Mouse (Mus musculus): ENCODE results near the gene Syk. TPM values are rescaled to one million over a fixed set of nuclear protein-coding genes. Genes with fewer than 3 reads are reported as not detected.

Gene Syk
- polyA plus RNA-seq, 1 experiment from 2014 or later: 6.3 TPM

GRCm38 (mm10) chr13:52603704-52604349 lies 20.9 kb downstream of the Syk start:
- H3K36me3 ChIP-seq: no peaks in the 10 kb centered on the region
- ATAC-seq (ENCODE audit: extremely low read depth, insufficient number of reproducible peaks, low FRiP score, low TSS enrichment): no peak

GRCm38 (mm10) chr13:52605006-52605405 lies 22.0 kb downstream of the Syk start:
- H3K9ac ChIP-seq: no peak overlapping the region
- no peak overlapping the region for H3K27ac ChIP-seq (replicated peaks)
- no peak overlapping the region for H3K4me3 ChIP-seq
- no peaks in the 10 kb centered on the region for H3K27me3 ChIP-seq (replicated peaks)
- H3K4me2 ChIP-seq: no peak overlapping the region
- H3K36me3 ChIP-seq: no peaks in the 10 kb centered on the region
- H3K4me1 ChIP-seq: peaks cover 16% of the 10 kb centered on the region
- ATAC-seq (ENCODE audit: extremely low read depth, insufficient number of reproducible peaks, low FRiP score, low TSS enrichment): no peak
- H3K9me3 ChIP-seq: no peaks in the 10 kb centered on the region
- WGBS: 81% methylated on average over 3 of the region's 3 CpGs

More at GRCm38 (mm10) chr13:52603704-52604349, 20.9 kb downstream of the Syk start:
- 76% methylated on average over 6 of the region's 6 CpGs for WGBS
- Histone ChIP-seq H3K27ac (replicated peaks) (no peak overlapping the region), H3K27me3 (replicated peaks) (no peaks in the 10 kb centered on the region), H3K4me1 (peaks cover 16% of the 10 kb centered on the region), H3K4me3 (no peak overlapping the region), H3K9ac (no peak overlapping the region), H3K4me2 (no peak overlapping the region), H3K9me3 (no peaks in the 10 kb centered on the region)

- no peaks in the 10 kb centered on the region for H3K27me3 ChIP-seq (replicated peaks)
- 0 out of 2 replicates have a peak, but pooled peaks cover under 1% of the 10 kb centered on the region for H3K36me3 ChIP-seq
- H3K9me3 ChIP-seq: no peaks in the 10 kb centered on the region
- H3K9ac ChIP-seq: no peak overlapping the region
- no peak overlapping the region for H3K4me3 ChIP-seq
- no peak overlapping the region for H3K27ac ChIP-seq (replicated peaks)
- no peak for ATAC-seq (ENCODE audit: extremely low read depth, insufficient number of reproducible peaks, low FRiP score, low TSS enrichment)
- peaks cover 16% of the 10 kb centered on the region for H3K4me1 ChIP-seq
- no peak overlapping the region for H3K4me2 ChIP-seq
- 73% methylated on average over 4 of the region's 4 CpGs for WGBS
Observed at GRCm38 (mm10) chr13:52605911-52606310, 22.9 kb downstream of the Syk start.

GRCm38 (mm10) chr13:52606656-52607275 lies 23.8 kb downstream of the Syk start:
- no peak overlapping the region for H3K4me2 ChIP-seq
- H3K4me3 ChIP-seq: no peak overlapping the region
- ATAC-seq (ENCODE audit: extremely low read depth, insufficient number of reproducible peaks, low FRiP score, low TSS enrichment): no peak
- H3K27ac ChIP-seq (replicated peaks): no peak overlapping the region
- WGBS: 69% methylated on average over 3 of the region's 3 CpGs
- no peaks in the 10 kb centered on the region for H3K9me3 ChIP-seq
- H3K27me3 ChIP-seq (replicated peaks): no peaks in the 10 kb centered on the region
- H3K4me1 ChIP-seq: peaks cover 16% of the 10 kb centered on the region
- no peak overlapping the region for H3K9ac ChIP-seq
- peaks cover 9% of the 10 kb centered on the region; the same call in 1 of the 2 replicates for H3K36me3 ChIP-seq

- Histone ChIP-seq H3K4me2 (no peak overlapping the region), H3K36me3 (peaks cover 19% of the 10 kb centered on the region), H3K4me3 (no peak overlapping the region), H3K27me3 (replicated peaks) (no peaks in the 10 kb centered on the region), H3K27ac (replicated peaks) (no peak overlapping the region), H3K4me1 (peaks cover 7% of the 10 kb centered on the region), H3K9me3 (no peaks in the 10 kb centered on the region), H3K9ac (no peak overlapping the region)
- ATAC-seq (ENCODE audit: extremely low read depth, insufficient number of reproducible peaks, low FRiP score, low TSS enrichment): no peak
- 89% methylated on average over 1 of the region's 1 CpGs for WGBS
Observed at GRCm38 (mm10) chr13:52607964-52608363, 25.0 kb downstream of the Syk start.

- H3K9ac ChIP-seq: no peak overlapping the region
- H3K27me3 ChIP-seq (replicated peaks): no peaks in the 10 kb centered on the region
- H3K4me3 ChIP-seq: no peak overlapping the region
- 87% methylated on average over 7 of the region's 7 CpGs for WGBS
- no peaks in the 10 kb centered on the region for H3K4me1 ChIP-seq
- H3K9me3 ChIP-seq: no peaks in the 10 kb centered on the region
- H3K27ac ChIP-seq (replicated peaks): no peak overlapping the region
- no peak for ATAC-seq (ENCODE audit: extremely low read depth, insufficient number of reproducible peaks, low FRiP score, low TSS enrichment)
- no peak overlapping the region for H3K4me2 ChIP-seq
- H3K36me3 ChIP-seq: peaks cover 31% of the 10 kb centered on the region
Observed at GRCm38 (mm10) chr13:52610463-52610862, 27.5 kb downstream of the Syk start.

GRCm38 (mm10) chr13:52613266-52613665 lies 30.3 kb downstream of the Syk start:
- H3K27ac ChIP-seq (replicated peaks): no peak overlapping the region
- WGBS: 72% methylated on average over 3 of the region's 3 CpGs
- peaks cover 31% of the 10 kb centered on the region for H3K36me3 ChIP-seq
- H3K9ac ChIP-seq: no peak overlapping the region
- no peaks in the 10 kb centered on the region for H3K4me1 ChIP-seq
- no peak overlapping the region for H3K4me3 ChIP-seq
- no peak for ATAC-seq (ENCODE audit: extremely low read depth, insufficient number of reproducible peaks, low FRiP score, low TSS enrichment)
- H3K4me2 ChIP-seq: no peak overlapping the region
- H3K9me3 ChIP-seq: no peaks in the 10 kb centered on the region
- no peaks in the 10 kb centered on the region for H3K27me3 ChIP-seq (replicated peaks)

GRCm38 (mm10) chr13:52615085-52615484 lies 32.1 kb downstream of the Syk start:
- ATAC-seq (ENCODE audit: extremely low read depth, insufficient number of reproducible peaks, low FRiP score, low TSS enrichment): no peak
- Histone ChIP-seq H3K27ac (replicated peaks) (no peak overlapping the region), H3K36me3 (peaks cover 31% of the 10 kb centered on the region), H3K4me3 (no peak overlapping the region), H3K4me1 (0 out of 2 replicates have a peak, but pooled peaks cover 7% of the 10 kb centered on the region), H3K9me3 (no peaks in the 10 kb centered on the region), H3K4me2 (no peak overlapping the region), H3K9ac (no peak overlapping the region), H3K27me3 (replicated peaks) (no peaks in the 10 kb centered on the region)
- 76% methylated on average over 4 of the region's 4 CpGs for whole genome bisulfite sequencing

- ATAC-seq (ENCODE audit: extremely low read depth, insufficient number of reproducible peaks, low FRiP score, low TSS enrichment): no peak
- Histone ChIP-seq H3K9me3 (no peaks in the 10 kb centered on the region), H3K4me3 (no peak overlapping the region), H3K27ac (replicated peaks) (no peak overlapping the region), H3K27me3 (replicated peaks) (no peaks in the 10 kb centered on the region), H3K9ac (no peak overlapping the region), H3K4me1 (0 out of 2 replicates have a peak, but pooled peaks cover 7% of the 10 kb centered on the region), H3K4me2 (no peak overlapping the region), H3K36me3 (peaks cover 25% of the 10 kb centered on the region)
- 52% methylated on average over 11 of the region's 11 CpGs for WGBS
Observed at GRCm38 (mm10) chr13:52617096-52617714, 34.2 kb downstream of the Syk start.

- Histone ChIP-seq H3K4me3 (no peak overlapping the region), H3K27me3 (replicated peaks) (no peaks in the 10 kb centered on the region), H3K4me2 (no peak overlapping the region), H3K27ac (replicated peaks) (no peak overlapping the region), H3K9me3 (no peaks in the 10 kb centered on the region), H3K4me1 (peaks cover 8% of the 10 kb centered on the region), H3K36me3 (peaks cover 19% of the 10 kb centered on the region), H3K9ac (no peak overlapping the region)
- no peak for ATAC-seq (ENCODE audit: extremely low read depth, insufficient number of reproducible peaks, low FRiP score, low TSS enrichment)
- WGBS: 58% methylated on average over 4 of the region's 4 CpGs
Observed at GRCm38 (mm10) chr13:52618592-52618991, 35.6 kb downstream of the Syk start.

- Histone ChIP-seq H3K9ac (no peak overlapping the region), H3K4me2 (no peak overlapping the region), H3K27me3 (replicated peaks) (no peaks in the 10 kb centered on the region), H3K36me3 (0 out of 2 replicates have a peak, but pooled peaks cover 13% of the 10 kb centered on the region), H3K4me1 (peaks cover 13% of the 10 kb centered on the region), H3K9me3 (no peaks in the 10 kb centered on the region), H3K4me3 (no peak overlapping the region), H3K27ac (replicated peaks) (no peak overlapping the region)
- WGBS: 75% methylated on average over 5 of the region's 5 CpGs
- no peak for ATAC-seq (ENCODE audit: extremely low read depth, insufficient number of reproducible peaks, low FRiP score, low TSS enrichment)
Observed at GRCm38 (mm10) chr13:52619482-52619881, 36.5 kb downstream of the Syk start.

All from heart, embryonic 13.5 days (tissue).